Mouse (Mus musculus) layer of hippocampus, adult 2 months (tissue): ENCODE results near the gene Dusp14. TPM values are rescaled to one million over a fixed set of nuclear protein-coding genes. Genes with fewer than 3 reads are reported as not detected.

ENCODE experiments used
- DNase-seq, 2 experiments: peaks; one replicate each; pipeline ENCODE4 v3.0.0; 2022; ENCODE audit warnings: low spot score in 2 of 2
- H3K27ac ChIP-seq: fragments of 200-600 bp; 2 replicates; pipeline ENCODE4 v1.8.1; 2022
- H3K4me3 ChIP-seq: fragments of 200-600 bp; 2 replicates; pipeline ENCODE4 v1.8.1; 2022; ENCODE audit warnings: mild to moderate bottlenecking
- CTCF ChIP-seq: fragments of 200-600 bp; conservative IDR thresholded peaks from 2 replicates; pipeline ENCODE4 v1.8.1; 2022; ENCODE audit warnings: antibody characterized with exemption, mild to moderate bottlenecking, moderate library complexity
- total RNA-seq, 2 experiments: library from RNA; stranded (reverse); gene quantifications; 2 replicates each; pipeline ENCODE4 v1.2.3; 2021

The Dusp14 gene
- total RNA-seq, 2 experiments from 2014 or later, result 30.9 to 36.3 TPM

DNA sequence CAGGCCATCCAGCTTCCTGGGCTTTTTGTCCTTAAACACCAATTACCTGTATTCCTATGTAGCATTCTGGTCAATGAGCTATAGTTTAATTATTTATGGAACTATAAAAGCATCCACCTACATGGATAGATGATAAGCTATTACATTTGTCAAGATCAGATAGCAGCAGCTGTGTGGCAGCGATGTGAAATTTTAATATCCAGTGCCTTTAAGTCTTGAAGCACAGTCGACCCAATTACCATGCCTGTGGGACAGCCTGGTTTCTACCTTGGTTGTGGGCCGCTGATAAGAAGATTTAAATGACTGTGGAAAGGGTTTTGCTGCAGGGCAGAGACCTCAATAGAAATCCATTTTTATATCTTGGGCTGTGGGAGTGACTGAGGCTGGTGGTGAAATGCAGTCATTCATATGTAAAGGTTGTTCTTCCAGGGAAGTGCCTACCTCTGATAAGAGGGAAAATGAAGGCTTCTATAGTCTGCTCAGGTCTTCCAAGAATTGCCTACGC, 69.6 kb downstream of the Dusp14 start:
- DNase-seq, result no peak
- no peak overlapping the region for H3K4me3 ChIP-seq
- H3K27ac ChIP-seq, result no peak overlapping the region; the same call in 1 of the 2 replicates
- no peak for TF ChIP-seq CTCF

DNA sequence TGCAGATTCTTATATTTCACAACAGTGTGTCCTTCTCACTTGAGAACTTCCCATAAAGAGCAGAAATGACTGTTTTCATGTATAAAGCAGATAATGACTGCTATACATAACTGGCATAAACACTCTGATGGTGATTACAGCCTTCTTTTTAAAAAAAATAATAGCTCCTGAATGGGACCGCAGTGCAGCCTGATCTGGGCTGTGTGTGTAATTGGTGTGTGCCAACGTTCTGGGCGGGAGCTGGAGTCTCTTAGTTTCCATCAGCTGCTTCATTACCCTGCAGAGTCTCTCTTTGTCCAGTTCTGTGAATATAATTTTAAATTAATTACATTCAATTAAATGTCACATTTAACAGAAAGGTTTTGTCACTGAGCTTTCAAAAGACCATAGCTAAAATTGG, 70.1 kb downstream of the Dusp14 start:
- Histone ChIP-seq H3K27ac (no peak overlapping the region), H3K4me3 (no peak overlapping the region)
- TF ChIP-seq CTCF, result no peak
- no peak for DNase-seq

Other genes with a start within 250 kb of the Dusp14 start
- under 1 TPM; 0.15 to 0.22 TPM for gene Hnf1b, start 219.2 kb downstream of the Dusp14 start, total RNA-seq
- gene Ddx52, start 127.2 kb downstream of the Dusp14 start, total RNA-seq, result 10 to 100 TPM; 13.0 to 15.6 TPM
- 10 to 100 TPM; 68.2 to 72.1 TPM for gene Synrg, start 104.8 kb downstream of the Dusp14 start, total RNA-seq
- gene Tada2a, start 60.3 kb upstream of the Dusp14 start, total RNA-seq, result 10 to 100 TPM; 33.0 to 33.8 TPM
- gene Acaca, start 60.4 kb upstream of the Dusp14 start, total RNA-seq, result 10 to 100 TPM; 66.7 to 69.6 TPM
- gene Gm11437, start 98.2 kb upstream of the Dusp14 start, total RNA-seq, result not detected